Mouse (Mus musculus): ENCODE measurements at regions not wholly inside any gene's neighbourhood (a gene's known extent, or its start where the extent isn't known, plus 50 kb on each side); places are given as distances from the start of the nearest gene placed in this dataset.

DNA sequence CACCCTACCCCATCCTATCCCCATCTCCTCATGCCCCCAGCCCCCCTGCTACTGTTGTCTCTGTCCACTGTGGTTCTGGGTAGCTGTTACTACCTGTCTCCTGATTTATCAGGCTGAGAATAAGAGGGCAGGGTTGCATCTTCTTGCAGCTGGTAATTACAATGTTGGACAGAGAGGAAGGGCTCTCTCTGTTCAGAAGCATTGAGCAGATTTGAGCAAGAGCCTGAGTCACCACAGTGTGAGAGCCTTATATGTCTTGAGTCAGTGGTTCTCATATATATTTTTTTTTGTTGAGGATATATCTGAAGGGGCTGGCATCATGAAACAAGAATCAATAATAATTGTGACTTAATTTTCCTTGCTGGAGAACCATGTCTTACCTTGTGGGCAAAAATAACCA lies 82.7 kb upstream of the Sipa1l1 start:
- no peaks in the 10 kb centered on the region for H3K4me1 ChIP-seq
- no peak overlapping the region for H3K4me3 ChIP-seq
- no peak overlapping the region for H3K27ac ChIP-seq
- H3K4me2 ChIP-seq = no peak overlapping the region
- H3K9ac ChIP-seq = no peak overlapping the region
- ATAC-seq (replicated peaks) = no peak
- H3K9me3 ChIP-seq = no peaks in the 10 kb centered on the region
- no peaks in the 10 kb centered on the region for H3K27me3 ChIP-seq (replicated peaks)
- H3K36me3 ChIP-seq (replicated peaks) = no peaks in the 10 kb centered on the region

DNA sequence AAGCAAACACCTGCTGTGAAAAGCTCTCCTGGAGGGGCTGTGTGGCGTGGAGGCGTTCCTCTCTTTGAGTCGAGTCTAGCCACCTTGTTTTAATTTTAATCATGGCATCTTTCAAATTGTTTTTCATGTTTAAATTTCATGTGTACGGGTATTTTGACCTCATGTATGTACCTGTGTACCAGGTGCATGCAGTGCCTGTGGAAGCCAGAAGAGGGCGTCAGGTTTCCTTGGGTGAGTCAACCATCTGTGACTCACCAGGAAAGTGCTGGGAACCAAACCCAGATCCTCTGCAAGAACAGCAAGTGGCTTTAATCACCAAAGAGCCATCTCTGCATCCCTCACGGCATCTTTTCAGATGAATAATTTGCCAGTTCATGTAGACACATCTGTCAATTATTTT lies 79.8 kb upstream of the Sipa1l1 start:
- H3K4me1 ChIP-seq = peaks cover 8% of the 10 kb centered on the region
- 91% methylated on average over 6 of the region's 6 CpGs for WGBS
- H3K27ac ChIP-seq = no peak overlapping the region
- H3K9me3 ChIP-seq = no peaks in the 10 kb centered on the region
- no peak overlapping the region for H3K4me2 ChIP-seq
- no peak for ATAC-seq (replicated peaks)
- H3K27me3 ChIP-seq (replicated peaks) = no peaks in the 10 kb centered on the region
- no peaks in the 10 kb centered on the region for H3K36me3 ChIP-seq (replicated peaks)
- no peak overlapping the region for H3K4me3 ChIP-seq
- H3K9ac ChIP-seq = no peak overlapping the region

DNA sequence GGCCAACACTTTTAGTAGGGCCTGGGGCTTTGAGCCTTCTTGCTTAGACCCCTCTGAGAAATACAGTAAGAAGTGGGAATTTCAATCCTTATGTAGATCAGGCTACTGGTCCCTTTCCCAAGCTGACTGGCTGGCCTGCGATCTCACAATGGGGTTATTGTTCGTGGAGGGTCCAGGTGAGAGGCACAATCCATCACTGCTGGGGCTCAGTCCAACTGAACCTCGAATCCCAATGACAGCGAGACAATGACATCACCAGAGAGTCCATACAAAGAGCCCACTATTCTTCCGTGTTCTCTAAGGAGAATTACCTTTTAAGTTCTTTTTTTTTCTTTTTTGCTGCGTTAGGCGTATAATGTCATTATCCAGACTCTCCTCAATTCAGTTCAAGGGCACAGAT lies 75.8 kb upstream of the Sipa1l1 start:
- Histone ChIP-seq H3K36me3 (replicated peaks) (no peaks in the 10 kb centered on the region), H3K9ac (no peak overlapping the region), H3K4me2 (no peak overlapping the region), H3K27ac (no peak overlapping the region), H3K9me3 (no peaks in the 10 kb centered on the region), H3K4me3 (no peak overlapping the region), H3K27me3 (replicated peaks) (no peaks in the 10 kb centered on the region), H3K4me1 (peaks cover 16% of the 10 kb centered on the region)
- ATAC-seq (replicated peaks) = no peak
- WGBS = 25% methylated on average over 7 of the region's 7 CpGs

DNA sequence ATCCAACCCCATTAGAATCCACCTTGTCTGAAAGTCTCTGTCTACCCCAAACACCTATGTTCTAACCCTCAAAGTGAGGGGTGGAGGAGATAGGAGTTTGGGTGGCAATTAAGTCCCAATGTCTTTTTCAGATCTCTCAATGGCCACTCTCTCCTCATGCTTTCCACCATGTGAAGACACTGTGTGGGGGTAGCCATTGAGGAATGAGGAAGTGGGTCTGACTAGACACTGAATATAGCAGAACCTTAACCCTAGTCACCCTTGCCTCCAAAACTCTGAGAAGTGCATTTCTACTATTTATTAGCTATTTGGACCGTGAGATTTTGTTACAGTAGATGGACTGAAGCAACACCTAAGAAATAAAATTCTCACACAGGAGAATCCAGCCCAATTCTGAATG lies 73.7 kb upstream of the Sipa1l1 start:
- Histone ChIP-seq H3K4me1 (peaks cover 16% of the 10 kb centered on the region), H3K9me3 (no peaks in the 10 kb centered on the region), H3K36me3 (replicated peaks) (no peaks in the 10 kb centered on the region), H3K4me3 (no peak overlapping the region), H3K9ac (no peak overlapping the region), H3K27ac (no peak overlapping the region), H3K27me3 (replicated peaks) (no peaks in the 10 kb centered on the region), H3K4me2 (no peak overlapping the region)
- WGBS = 92% methylated on average over 1 of the region's 1 CpGs
- no peak for ATAC-seq (replicated peaks)

DNA sequence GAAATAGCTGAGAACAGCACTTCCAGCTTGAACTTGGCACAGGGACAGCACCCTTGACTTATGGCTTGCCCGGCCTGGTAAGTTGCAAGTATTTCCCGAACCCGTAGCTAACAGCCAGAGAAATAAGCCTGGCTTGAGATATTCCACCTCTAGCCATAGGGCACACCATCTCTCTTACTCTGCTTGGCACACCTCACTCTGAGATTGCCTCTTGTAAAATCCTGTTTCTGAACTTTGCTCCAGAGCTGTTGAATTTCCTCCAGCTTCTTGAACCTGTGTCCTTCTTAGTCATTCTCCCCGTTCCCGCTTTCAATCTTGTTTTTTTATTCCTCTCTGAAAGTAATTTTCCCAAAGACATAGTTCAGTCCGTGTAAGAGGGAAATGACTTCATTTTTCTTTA lies 72.0 kb upstream of the Sipa1l1 start:
- no peaks in the 10 kb centered on the region for H3K27me3 ChIP-seq (replicated peaks)
- 81% methylated on average over 6 of the region's 6 CpGs for WGBS
- no peak overlapping the region for H3K27ac ChIP-seq
- no peak overlapping the region for H3K4me3 ChIP-seq
- no peaks in the 10 kb centered on the region for H3K36me3 ChIP-seq (replicated peaks)
- no peak for ATAC-seq (replicated peaks)
- H3K9ac ChIP-seq = no peak overlapping the region
- H3K9me3 ChIP-seq = no peaks in the 10 kb centered on the region
- H3K4me2 ChIP-seq = no peak overlapping the region
- H3K4me1 ChIP-seq = peaks cover 16% of the 10 kb centered on the region

DNA sequence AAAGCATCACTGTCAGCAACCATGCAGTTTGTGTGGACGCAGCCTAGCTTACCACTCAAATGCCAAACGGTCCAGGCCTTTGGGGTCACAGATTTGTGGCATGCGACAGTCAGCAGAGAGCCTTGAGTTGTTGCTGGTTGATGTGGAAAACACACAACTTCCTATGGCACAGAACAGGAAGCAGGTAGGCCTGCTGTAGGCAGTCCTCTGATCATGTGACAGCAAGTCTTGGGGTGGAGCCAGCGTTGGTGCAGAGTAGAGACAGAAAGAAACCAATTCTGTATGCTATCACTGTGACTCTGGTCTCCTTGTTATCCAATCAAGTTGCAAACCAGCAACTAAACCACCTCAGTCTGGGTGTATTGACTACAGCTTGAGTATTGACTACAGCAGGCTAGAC lies 71.5 kb upstream of the Sipa1l1 start:
- no peak for ATAC-seq (replicated peaks)
- Histone ChIP-seq H3K4me2 (no peak overlapping the region), H3K36me3 (replicated peaks) (no peaks in the 10 kb centered on the region), H3K4me3 (no peak overlapping the region), H3K27me3 (replicated peaks) (no peaks in the 10 kb centered on the region), H3K9me3 (no peaks in the 10 kb centered on the region), H3K4me1 (peaks cover 16% of the 10 kb centered on the region), H3K9ac (no peak overlapping the region), H3K27ac (no peak overlapping the region)
- 93% methylated on average over 4 of the region's 4 CpGs for WGBS

DNA sequence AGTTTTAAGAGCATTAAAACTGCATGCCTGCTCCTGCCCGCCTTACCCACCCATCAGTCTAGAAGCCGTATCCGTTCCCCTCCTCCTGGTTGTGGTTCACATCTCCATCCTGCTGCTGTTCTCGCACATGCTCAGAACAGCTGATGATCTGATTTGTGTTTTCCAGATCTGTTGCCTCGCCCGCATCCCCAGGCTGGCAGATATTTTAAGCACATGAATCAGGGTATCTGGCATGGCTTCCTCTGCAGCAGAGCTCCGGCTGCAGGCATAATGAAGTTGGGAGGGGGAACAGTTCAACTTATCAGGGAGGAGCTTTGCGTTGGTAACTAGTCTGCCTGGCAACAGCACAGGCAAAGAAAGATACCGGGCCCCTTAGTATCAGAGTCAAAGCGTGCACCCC lies 64.9 kb upstream of the Sipa1l1 start:
- no peaks in the 10 kb centered on the region for H3K36me3 ChIP-seq (replicated peaks)

DNA sequence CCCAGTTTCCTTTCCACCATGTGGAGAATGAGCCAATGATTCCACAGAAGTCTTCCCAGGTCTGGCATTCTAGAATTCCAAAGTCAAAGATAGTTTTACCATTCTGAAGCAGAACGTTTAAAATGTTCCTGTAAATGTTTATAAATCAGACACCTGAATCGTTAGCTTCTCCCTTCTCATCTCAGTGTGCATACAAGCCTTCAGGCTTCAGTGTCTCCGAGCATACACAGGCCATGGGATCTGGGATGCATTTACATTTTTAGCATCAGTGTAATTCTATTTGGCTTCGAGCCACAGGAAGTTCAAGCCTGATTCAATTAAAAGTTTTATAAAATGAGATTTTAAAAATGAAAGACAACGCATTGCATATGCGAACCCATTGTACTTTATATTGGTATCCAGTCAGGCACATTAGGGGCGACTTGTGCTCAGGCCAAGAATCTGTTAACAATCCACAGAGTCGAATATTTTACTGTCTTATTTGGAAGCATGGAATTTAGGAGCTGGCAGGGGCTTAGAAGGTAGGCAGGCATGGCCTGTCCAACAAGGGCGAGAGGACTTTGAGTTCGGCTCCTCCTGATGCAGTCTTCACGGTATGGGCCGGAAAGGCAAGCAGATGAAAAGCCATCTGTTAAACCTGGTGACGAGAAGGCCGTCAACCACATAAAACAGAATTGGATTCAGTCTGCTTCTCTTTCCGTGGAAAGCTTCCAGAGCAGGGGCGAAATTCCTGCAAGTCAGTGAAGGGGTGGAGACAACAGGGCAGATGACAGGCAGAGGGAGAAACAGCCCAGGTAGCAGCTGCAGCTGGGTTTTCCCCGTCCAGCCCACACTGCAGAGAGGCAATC lies 63.7 kb upstream of the Sipa1l1 start:
- H3K36me3 ChIP-seq (replicated peaks) = no peaks in the 10 kb centered on the region
- H3K27me3 ChIP-seq (replicated peaks) = no peaks in the 10 kb centered on the region
- no peaks in the 10 kb centered on the region for H3K4me1 ChIP-seq
- no peaks in the 10 kb centered on the region for H3K9me3 ChIP-seq
- no peak overlapping the region for H3K27ac ChIP-seq
- no peak overlapping the region for H3K4me3 ChIP-seq
- H3K9ac ChIP-seq = no peak overlapping the region
- H3K4me2 ChIP-seq = no peak overlapping the region
- WGBS = 76% methylated on average over 17 of the region's 17 CpGs
- ATAC-seq (replicated peaks) = no peak

More for the DNA sequence above, 64.9 kb upstream of the Sipa1l1 start:
- ATAC-seq (replicated peaks) = no peak
- Histone ChIP-seq H3K4me2 (no peak overlapping the region), H3K9me3 (no peaks in the 10 kb centered on the region), H3K9ac (no peak overlapping the region), H3K4me3 (no peak overlapping the region), H3K27me3 (replicated peaks) (no peaks in the 10 kb centered on the region), H3K27ac (no peak overlapping the region), H3K4me1 (no peaks in the 10 kb centered on the region)
- 66% methylated on average over 10 of the region's 10 CpGs for WGBS

DNA sequence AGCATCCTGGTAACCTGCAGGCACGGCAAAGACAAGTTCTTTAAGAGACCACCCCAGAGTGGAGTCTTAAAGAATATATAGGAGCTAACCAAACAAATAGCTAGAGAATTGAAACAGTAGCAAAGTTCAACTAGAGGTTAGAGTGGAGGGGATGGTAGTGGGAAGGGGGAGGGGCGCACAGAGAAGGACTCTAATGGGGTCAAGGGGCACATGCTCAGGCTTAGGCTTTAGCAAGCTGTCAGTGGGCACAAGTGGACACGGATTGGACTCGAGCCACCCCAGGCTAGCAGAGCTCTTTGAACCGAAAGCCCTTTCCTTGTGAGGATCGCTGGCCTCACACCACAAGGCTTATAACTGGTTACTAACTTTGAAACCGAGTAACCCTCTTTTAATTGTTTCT lies 53.4 kb upstream of the Sipa1l1 start:
- Histone ChIP-seq H3K36me3 (replicated peaks) (no peaks in the 10 kb centered on the region), H3K27me3 (replicated peaks) (no peaks in the 10 kb centered on the region), H3K27ac (no peak overlapping the region), H3K4me2 (no peak overlapping the region), H3K4me1 (no peaks in the 10 kb centered on the region), H3K9me3 (no peaks in the 10 kb centered on the region), H3K9ac (no peak overlapping the region), H3K4me3 (no peak overlapping the region)
- no peak for ATAC-seq (replicated peaks)
- WGBS = 77% methylated on average over 7 of the region's 7 CpGs
